Mouse (Mus musculus) right cerebral cortex, postnatal 10 days (tissue): ENCODE data around the gene Sh2d3c.

ENCODE experiments used
- DNase-seq, 2 experiments: peaks; one replicate each; pipeline ENCODE4 v3.0.0; 2021; ENCODE audit warnings: low spot score in 2 of 2

Sh2d3c gene

GRCm38 (mm10) chr2:32791297-32791696 is 70.4 kb downstream of the Sh2d3c start:
- no peak for DNase-seq

GRCm38 (mm10) chr2:32795748-32796418 is 75.0 kb downstream of the Sh2d3c start:
- no peak for DNase-seq

DNA sequence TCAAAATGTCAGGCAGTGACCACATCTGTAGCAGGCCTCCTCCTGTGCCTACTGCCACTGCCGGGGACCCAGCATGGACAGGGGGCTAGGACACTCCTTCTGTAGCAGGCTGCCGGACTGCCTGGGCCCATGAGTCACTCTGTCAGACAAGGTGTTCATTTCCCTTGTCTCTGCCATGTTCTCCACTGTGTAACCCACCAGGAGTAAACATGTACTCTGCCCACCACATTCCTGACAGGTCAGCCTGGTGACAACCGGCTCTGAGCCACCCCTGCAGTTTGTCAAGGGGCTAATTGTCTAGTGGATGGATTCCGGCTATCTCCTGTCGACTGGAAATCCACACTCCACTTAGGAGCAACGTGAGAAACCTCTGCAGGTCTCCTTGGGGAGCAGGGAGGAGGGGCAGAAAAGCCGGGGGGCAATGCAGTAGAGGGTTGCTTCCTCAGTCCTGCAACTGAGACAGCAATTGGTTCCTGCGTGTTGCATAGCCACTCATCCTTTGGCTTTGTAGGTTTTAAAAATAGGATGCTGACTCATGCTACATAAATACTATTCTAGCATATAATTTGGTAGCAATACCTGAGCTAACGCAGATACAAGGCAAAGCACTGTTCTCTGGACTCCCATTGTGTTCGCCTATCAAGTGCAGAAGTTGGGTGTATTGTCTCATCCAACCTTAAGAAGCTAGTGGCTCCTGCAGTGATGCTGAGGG is 77.6 kb downstream of the Sh2d3c start:
- DNase-seq = no peak
